Mouse (Mus musculus): Measurements from ENCODE around the gene Whamm. TPM values are rescaled to one million over a fixed set of nuclear protein-coding genes. Genes with fewer than 3 reads are reported as not detected.
A peak's percentile ranks its signal among the peaks of the same experiment; 100 is the strongest.

The Whamm gene
- polyA plus RNA-seq, 1 experiment from 2014 or later: 9.5 TPM

DNA sequence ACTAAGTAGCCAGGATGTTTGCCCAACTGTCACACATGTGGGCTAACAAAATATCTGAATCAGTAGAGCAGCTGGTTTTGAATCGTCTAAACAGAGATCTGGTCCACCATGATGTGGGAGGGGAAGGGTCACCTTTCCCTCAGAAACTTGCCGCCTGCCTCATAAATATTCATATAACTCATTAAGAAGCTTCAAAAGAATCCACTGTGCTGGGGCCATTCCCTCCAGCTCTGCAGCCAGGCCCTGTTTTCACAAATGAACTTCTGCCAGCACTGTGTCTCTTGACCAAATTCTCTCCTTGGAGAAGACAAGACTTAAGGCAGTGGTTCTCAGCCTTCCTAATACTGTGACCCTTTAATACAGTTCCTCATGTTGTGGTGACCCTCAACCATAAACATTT is 31.5 kb upstream of the Whamm start:
- no peak for ATAC-seq (ENCODE audit: insufficient number of reproducible peaks, insufficient read depth, low FRiP score, low read depth)
- H3K27me3 ChIP-seq (ENCODE audit: control insufficient read depth, insufficient read depth, low read length): no peaks in the 10 kb centered on the region
- H3K9ac ChIP-seq (ENCODE audit: low read length): no peak overlapping the region
- no peak overlapping the region for H3K27ac ChIP-seq (replicated peaks in 1 of 2; ENCODE audit: control insufficient read depth in 1 of 2, insufficient read depth in 1 of 2, low read depth in 2 of 2, low read length in 2 of 2)
- H3K9me3 ChIP-seq (ENCODE audit: control insufficient read depth, low read length): 0 out of 2 replicates have a peak, but pooled peaks cover 2% of the 10 kb centered on the region
- 43% methylated on average over 2 of the region's 2 CpGs for WGBS
- H3K4me2 ChIP-seq (ENCODE audit: low read length): no peak overlapping the region
- peaks cover 96% of the 10 kb centered on the region for H3K36me3 ChIP-seq (ENCODE audit: control insufficient read depth, insufficient read depth, low read length)
- H3K4me3 ChIP-seq (ENCODE audit: control insufficient read depth in 1 of 2, insufficient read depth in 1 of 2, low read depth in 1 of 2, low read length in 2 of 2): no peak overlapping the region
- H3K4me1 ChIP-seq (ENCODE audit: control insufficient read depth in 2 of 2, insufficient read depth in 2 of 2, low read length in 2 of 2): no peaks in the 10 kb centered on the region

DNA sequence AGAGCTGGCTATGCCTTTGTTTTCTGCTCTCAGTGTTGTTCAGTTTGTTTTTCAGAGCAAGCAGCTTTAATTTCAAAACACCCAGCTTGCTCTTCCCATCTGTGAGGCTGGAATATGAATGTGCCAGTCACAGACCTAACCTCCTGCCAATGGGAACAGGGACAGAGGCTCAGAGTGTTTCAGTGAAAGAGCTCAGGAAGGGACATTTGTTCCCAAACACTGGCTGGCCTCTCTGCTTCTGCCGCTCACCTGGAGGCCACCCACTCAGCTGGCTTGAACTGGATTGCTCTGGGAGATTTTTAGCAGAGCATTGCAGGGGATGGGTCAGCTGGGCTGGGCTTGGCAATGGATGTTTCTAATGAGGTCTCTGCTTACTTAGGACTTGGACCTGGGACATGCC is 30.1 kb upstream of the Whamm start:
- Histone ChIP-seq H3K27me3 (ENCODE audit: control insufficient read depth, insufficient read depth, low read length) (no peaks in the 10 kb centered on the region), H3K4me3 (ENCODE audit: control insufficient read depth in 1 of 2, insufficient read depth in 1 of 2, low read depth in 1 of 2, low read length in 2 of 2) (no peak overlapping the region), H3K4me2 (ENCODE audit: low read length) (no peak overlapping the region), H3K9me3 (ENCODE audit: control insufficient read depth, low read length) (no peaks in the 10 kb centered on the region), H3K36me3 (ENCODE audit: control insufficient read depth, insufficient read depth, low read length) (peaks cover 96% of the 10 kb centered on the region), H3K27ac (replicated peaks in 1 of 2; ENCODE audit: control insufficient read depth in 1 of 2, insufficient read depth in 1 of 2, low read depth in 2 of 2, low read length in 2 of 2) (no peak overlapping the region), H3K9ac (ENCODE audit: low read length) (no peak overlapping the region), H3K4me1 (ENCODE audit: control insufficient read depth in 2 of 2, insufficient read depth in 2 of 2, low read length in 2 of 2) (no peaks in the 10 kb centered on the region)
- WGBS: 53% methylated on average over 1 of the region's 1 CpGs
- no peak for ATAC-seq (ENCODE audit: insufficient number of reproducible peaks, insufficient read depth, low FRiP score, low read depth)

GRCm38 (mm10) chr7:81541924-81542524 is 29.0 kb upstream of the Whamm start:
- Histone ChIP-seq H3K4me3 (ENCODE audit: control insufficient read depth in 1 of 2, insufficient read depth in 1 of 2, low read depth in 1 of 2, low read length in 2 of 2) (no peak overlapping the region), H3K9me3 (ENCODE audit: control insufficient read depth, low read length) (no peaks in the 10 kb centered on the region), H3K27ac (replicated peaks in 1 of 2; ENCODE audit: control insufficient read depth in 1 of 2, insufficient read depth in 1 of 2, low read depth in 2 of 2, low read length in 2 of 2) (no peak overlapping the region), H3K36me3 (ENCODE audit: control insufficient read depth, insufficient read depth, low read length) (peaks cover 96% of the 10 kb centered on the region), H3K4me1 (ENCODE audit: control insufficient read depth in 2 of 2, insufficient read depth in 2 of 2, low read length in 2 of 2) (no peaks in the 10 kb centered on the region), H3K9ac (ENCODE audit: low read length) (no peak overlapping the region), H3K4me2 (ENCODE audit: low read length) (no peak overlapping the region), H3K27me3 (ENCODE audit: control insufficient read depth, insufficient read depth, low read length) (no peaks in the 10 kb centered on the region)
- 85% methylated on average over 7 of the region's 7 CpGs for WGBS
- ATAC-seq (ENCODE audit: insufficient number of reproducible peaks, insufficient read depth, low FRiP score, low read depth): no peak

DNA sequence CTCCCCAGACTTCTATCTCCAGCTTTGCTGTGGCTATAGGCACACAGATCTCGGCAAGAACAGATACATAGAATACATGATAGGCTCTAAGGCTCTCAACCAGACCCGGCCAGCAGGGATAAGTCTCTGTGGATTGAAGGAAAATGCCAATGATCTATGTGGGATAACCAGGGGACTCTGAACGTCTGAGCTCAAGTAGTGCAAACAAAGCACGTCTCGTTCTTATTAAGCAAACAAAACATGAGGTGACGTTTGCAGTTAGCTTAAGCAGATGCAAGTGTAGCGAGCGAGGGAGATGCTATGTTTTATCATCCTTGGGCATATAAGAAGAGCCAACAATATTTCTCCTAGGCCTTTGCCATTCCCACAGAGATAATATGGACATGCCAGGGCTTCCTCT is 28.1 kb upstream of the Whamm start:
- Histone ChIP-seq H3K4me1 (ENCODE audit: control insufficient read depth in 2 of 2, insufficient read depth in 2 of 2, low read length in 2 of 2) (no peaks in the 10 kb centered on the region), H3K27me3 (ENCODE audit: control insufficient read depth, insufficient read depth, low read length) (no peaks in the 10 kb centered on the region), H3K36me3 (ENCODE audit: control insufficient read depth, insufficient read depth, low read length) (peaks cover 97% of the 10 kb centered on the region), H3K27ac (replicated peaks in 1 of 2; ENCODE audit: control insufficient read depth in 1 of 2, insufficient read depth in 1 of 2, low read depth in 2 of 2, low read length in 2 of 2) (no peak overlapping the region), H3K9ac (ENCODE audit: low read length) (no peak overlapping the region), H3K4me3 (ENCODE audit: control insufficient read depth in 1 of 2, insufficient read depth in 1 of 2, low read depth in 1 of 2, low read length in 2 of 2) (no peak overlapping the region), H3K9me3 (ENCODE audit: control insufficient read depth, low read length) (no peaks in the 10 kb centered on the region), H3K4me2 (ENCODE audit: low read length) (no peak overlapping the region)
- no peak for ATAC-seq (ENCODE audit: insufficient number of reproducible peaks, insufficient read depth, low FRiP score, low read depth)
- 87% methylated on average over 8 of the region's 8 CpGs for WGBS

DNA sequence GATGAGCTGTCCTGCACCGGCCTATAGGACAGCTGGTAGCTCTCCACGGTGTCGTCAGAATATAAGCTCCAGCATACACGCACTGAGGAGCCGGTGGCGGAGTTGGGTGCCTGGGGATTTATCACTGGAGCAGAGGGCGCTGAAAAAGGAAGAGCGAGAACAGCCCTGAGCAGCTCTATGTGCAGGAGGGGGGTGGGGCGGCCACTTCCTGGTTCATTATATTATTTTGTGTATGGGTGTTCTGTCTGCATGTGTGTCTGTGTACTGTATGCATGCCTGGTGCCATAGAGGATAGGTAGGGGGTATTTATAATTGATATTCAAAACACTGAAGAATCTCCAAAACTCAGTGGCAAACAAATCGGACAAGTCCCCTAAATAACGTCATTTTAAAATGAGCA is 22.2 kb upstream of the Whamm start:
- Histone ChIP-seq H3K27me3 (ENCODE audit: control insufficient read depth, insufficient read depth, low read length) (no peaks in the 10 kb centered on the region), H3K36me3 (ENCODE audit: control insufficient read depth, insufficient read depth, low read length) (peaks cover 98% of the 10 kb centered on the region)
- 64% methylated on average over 11 of the region's 11 CpGs for WGBS

DNA sequence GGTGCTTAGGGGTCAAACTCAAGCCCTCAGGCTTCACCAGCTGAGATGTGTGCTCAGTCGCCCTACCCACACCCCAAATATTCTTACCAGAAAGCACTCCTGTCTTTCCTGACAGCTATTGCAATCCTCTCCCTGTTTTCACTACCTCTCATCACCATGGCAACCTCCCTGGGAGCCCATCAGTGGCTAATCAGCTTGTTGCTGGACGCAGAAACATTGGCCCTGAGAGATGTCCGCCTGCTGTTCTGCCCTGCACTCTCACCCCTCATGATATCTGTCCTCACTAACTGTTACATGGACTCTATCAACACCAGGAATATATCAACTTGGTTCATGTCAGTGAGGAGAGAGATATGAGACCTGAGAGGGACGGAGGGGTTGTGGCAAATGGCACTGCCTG is 17.5 kb upstream of the Whamm start:
- H3K27ac ChIP-seq (replicated peaks in 1 of 2; ENCODE audit: control insufficient read depth in 1 of 2, insufficient read depth in 1 of 2, low read depth in 2 of 2, low read length in 2 of 2): no peak overlapping the region
- ATAC-seq (ENCODE audit: insufficient number of reproducible peaks, insufficient read depth, low FRiP score, low read depth): no peak
- H3K9me3 ChIP-seq (ENCODE audit: control insufficient read depth, low read length): no peaks in the 10 kb centered on the region
- H3K36me3 ChIP-seq (ENCODE audit: control insufficient read depth, insufficient read depth, low read length): peaks cover 75% of the 10 kb centered on the region
- peaks cover 0 to 2% of the 10 kb centered on the region in 2 experiments; a peak in 1 of 4 replicates for H3K4me1 ChIP-seq (ENCODE audit: control insufficient read depth in 2 of 2, insufficient read depth in 2 of 2, low read length in 2 of 2)
- no peak overlapping the region for H3K4me3 ChIP-seq (ENCODE audit: control insufficient read depth in 1 of 2, insufficient read depth in 1 of 2, low read depth in 1 of 2, low read length in 2 of 2)
- no peaks in the 10 kb centered on the region for H3K27me3 ChIP-seq (ENCODE audit: control insufficient read depth, insufficient read depth, low read length)
- 33% methylated on average over 4 of the region's 4 CpGs for WGBS
- H3K9ac ChIP-seq (ENCODE audit: low read length): no peak overlapping the region
- H3K4me2 ChIP-seq (ENCODE audit: low read length): no peak overlapping the region

More for the DNA sequence above, 22.2 kb upstream of the Whamm start:
- H3K9ac ChIP-seq (ENCODE audit: low read length): no peak overlapping the region
- no peaks in the 10 kb centered on the region for H3K9me3 ChIP-seq (ENCODE audit: control insufficient read depth, low read length)
- no peak for ATAC-seq (ENCODE audit: insufficient number of reproducible peaks, insufficient read depth, low FRiP score, low read depth)
- H3K4me2 ChIP-seq (ENCODE audit: low read length): no peak overlapping the region
- no peaks in the 10 kb centered on the region; a peak in 1 of 4 replicates for H3K4me1 ChIP-seq (ENCODE audit: control insufficient read depth in 2 of 2, insufficient read depth in 2 of 2, low read length in 2 of 2)
- H3K4me3 ChIP-seq (ENCODE audit: control insufficient read depth in 1 of 2, insufficient read depth in 1 of 2, low read depth in 1 of 2, low read length in 2 of 2): no peak overlapping the region
- H3K27ac ChIP-seq (replicated peaks in 1 of 2; ENCODE audit: control insufficient read depth in 1 of 2, insufficient read depth in 1 of 2, low read depth in 2 of 2, low read length in 2 of 2): no peak overlapping the region

DNA sequence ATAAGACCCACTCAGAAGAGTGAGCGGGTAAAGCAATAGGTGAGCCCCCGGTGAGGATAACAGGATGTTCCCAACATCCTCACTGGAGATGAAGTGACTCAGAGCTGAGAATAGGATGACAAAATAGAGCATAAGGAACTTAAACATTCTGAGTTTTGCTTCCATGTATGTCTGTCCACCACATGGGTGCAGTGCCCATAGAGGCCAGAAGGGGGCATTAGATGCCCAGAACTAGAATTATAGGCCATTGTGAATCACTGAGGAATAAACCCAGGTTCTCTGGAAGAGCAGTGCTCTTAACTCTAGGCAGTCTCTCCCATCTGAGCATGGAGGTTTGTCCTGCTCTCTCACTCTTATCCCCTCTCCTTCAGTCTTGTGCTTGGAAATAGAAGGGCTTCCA is 16.7 kb upstream of the Whamm start:
- Histone ChIP-seq H3K4me1 (ENCODE audit: control insufficient read depth in 2 of 2, insufficient read depth in 2 of 2, low read length in 2 of 2) (peaks cover 0 to 2% of the 10 kb centered on the region in 2 experiments; a peak in 1 of 4 replicates), H3K9me3 (ENCODE audit: control insufficient read depth, low read length) (no peaks in the 10 kb centered on the region), H3K4me3 (ENCODE audit: control insufficient read depth in 1 of 2, insufficient read depth in 1 of 2, low read depth in 1 of 2, low read length in 2 of 2) (no peak overlapping the region), H3K27ac (replicated peaks in 1 of 2; ENCODE audit: control insufficient read depth in 1 of 2, insufficient read depth in 1 of 2, low read depth in 2 of 2, low read length in 2 of 2) (no peak overlapping the region), H3K4me2 (ENCODE audit: low read length) (no peak overlapping the region), H3K9ac (ENCODE audit: low read length) (no peak overlapping the region), H3K36me3 (ENCODE audit: control insufficient read depth, insufficient read depth, low read length) (peaks cover 75% of the 10 kb centered on the region), H3K27me3 (ENCODE audit: control insufficient read depth, insufficient read depth, low read length) (no peaks in the 10 kb centered on the region)
- ATAC-seq (ENCODE audit: insufficient number of reproducible peaks, insufficient read depth, low FRiP score, low read depth): no peak
- WGBS: 72% methylated on average over 2 of the region's 2 CpGs

DNA sequence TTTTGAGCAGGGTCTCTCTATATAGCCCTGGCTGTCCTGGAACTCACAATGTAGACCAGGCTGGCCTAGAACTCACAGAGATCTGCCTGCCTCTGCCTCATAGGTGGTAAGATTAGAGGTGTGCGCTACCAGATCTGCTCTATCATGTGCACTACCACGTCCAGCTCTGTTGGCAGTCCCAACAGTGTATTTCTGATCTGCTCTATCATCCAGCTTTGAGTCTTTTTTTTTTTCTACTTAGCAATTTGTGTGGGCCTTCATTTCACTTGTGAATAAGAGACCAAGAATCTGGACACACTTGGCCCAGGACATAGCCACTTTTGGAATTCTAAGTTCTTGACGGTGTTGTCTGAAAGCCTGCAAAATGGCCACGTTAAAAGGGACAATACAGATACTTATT is 14.2 kb upstream of the Whamm start:
- peak overlapping the region; percentile 26 to 30; a peak in 2 of 4 replicates for H3K27ac ChIP-seq (replicated peaks in 1 of 2; ENCODE audit: control insufficient read depth in 1 of 2, insufficient read depth in 1 of 2, low read depth in 2 of 2, low read length in 2 of 2)
- H3K9ac ChIP-seq (ENCODE audit: low read length): no peak overlapping the region
- H3K9me3 ChIP-seq (ENCODE audit: control insufficient read depth, low read length): no peaks in the 10 kb centered on the region
- 76% methylated on average over 4 of the region's 4 CpGs for WGBS
- no peaks in the 10 kb centered on the region for H3K27me3 ChIP-seq (ENCODE audit: control insufficient read depth, insufficient read depth, low read length)
- H3K4me3 ChIP-seq (ENCODE audit: control insufficient read depth in 1 of 2, insufficient read depth in 1 of 2, low read depth in 1 of 2, low read length in 2 of 2): no peak overlapping the region
- no peak for ATAC-seq (ENCODE audit: insufficient number of reproducible peaks, insufficient read depth, low FRiP score, low read depth)
- H3K36me3 ChIP-seq (ENCODE audit: control insufficient read depth, insufficient read depth, low read length): peaks cover 60% of the 10 kb centered on the region
- H3K4me1 ChIP-seq (ENCODE audit: control insufficient read depth in 2 of 2, insufficient read depth in 2 of 2, low read length in 2 of 2): peaks cover 9 to 17% of the 10 kb centered on the region in 2 experiments; a peak in 3 of 4 replicates
- H3K4me2 ChIP-seq (ENCODE audit: low read length): no peak overlapping the region
